Mouse (Mus musculus): Measurements from ENCODE around the gene Cops7a. TPM values are rescaled to one million over a fixed set of nuclear protein-coding genes. Genes with fewer than 3 reads are reported as not detected.
A peak's percentile ranks its signal among the peaks of the same experiment; 100 is the strongest.

Cops7a gene
- 100 to 1,000 TPM; 144 to 151 TPM for total RNA-seq (2021)

- peak; percentile 94 to 96 for DNase-seq (ENCODE audit: extremely low spot score in 1 of 2, low spot score in 1 of 2)
Observed at GRCm38 (mm10) chr6:124965088-124965719, at the start of gene Cops7a. Gene Cops7a, minus strand, starts transcription at chr6:124965538.

GRCm38 (mm10) chr6:125009181-125010073 lies 44.1 kb upstream of the Cops7a start:
- DNase-seq (ENCODE audit: extremely low spot score in 1 of 2, low spot score in 1 of 2) = peak in 1 of 2 experiments; percentile 59

- DNase-seq (ENCODE audit: extremely low spot score in 1 of 2, low spot score in 1 of 2) = no peak
Observed at GRCm38 (mm10) chr6:125009129-125009180, 43.6 kb upstream of the Cops7a start, which contains the start of gene Zfp384. Gene Zfp384, plus strand, starts transcription at chr6:125009145.

GRCm38 (mm10) chr6:125008586-125009128 lies 43.3 kb upstream of the Cops7a start:
- peak; percentile 90 to 92 for DNase-seq (ENCODE audit: extremely low spot score in 1 of 2, low spot score in 1 of 2)

- no peak for DNase-seq (ENCODE audit: extremely low spot score in 1 of 2, low spot score in 1 of 2)
Observed at GRCm38 (mm10) chr6:125008060-125008459, 42.7 kb upstream of the Cops7a start.

- no peak for DNase-seq (ENCODE audit: extremely low spot score in 1 of 2, low spot score in 1 of 2)
Observed at GRCm38 (mm10) chr6:125005086-125005485, 39.7 kb upstream of the Cops7a start.

GRCm38 (mm10) chr6:125003706-125004105 lies 38.4 kb upstream of the Cops7a start:
- DNase-seq (ENCODE audit: extremely low spot score in 1 of 2, low spot score in 1 of 2) = no peak

GRCm38 (mm10) chr6:124999546-124999945 lies 34.2 kb upstream of the Cops7a start:
- no peak for DNase-seq (ENCODE audit: extremely low spot score in 1 of 2, low spot score in 1 of 2)

- no peak for DNase-seq (ENCODE audit: extremely low spot score in 1 of 2, low spot score in 1 of 2)
Observed at GRCm38 (mm10) chr6:124999091-124999490, 33.8 kb upstream of the Cops7a start.

GRCm38 (mm10) chr6:124998066-124998465 lies 32.7 kb upstream of the Cops7a start:
- no peak for DNase-seq (ENCODE audit: extremely low spot score in 1 of 2, low spot score in 1 of 2)

- peak; percentile 76 to 84 for DNase-seq (ENCODE audit: extremely low spot score in 1 of 2, low spot score in 1 of 2)
Observed at GRCm38 (mm10) chr6:124996551-124997501, 31.5 kb upstream of the Cops7a start, which contains the start of gene Pianp. Gene Pianp, plus strand, starts transcription at chr6:124996694.

- DNase-seq (ENCODE audit: extremely low spot score in 1 of 2, low spot score in 1 of 2) = no peak
Observed at GRCm38 (mm10) chr6:124995831-124996403, 30.6 kb upstream of the Cops7a start.

GRCm38 (mm10) chr6:124995246-124995645 lies 29.9 kb upstream of the Cops7a start:
- DNase-seq (ENCODE audit: extremely low spot score in 1 of 2, low spot score in 1 of 2) = no peak

- no peak for DNase-seq (ENCODE audit: extremely low spot score in 1 of 2, low spot score in 1 of 2)
Observed at GRCm38 (mm10) chr6:124993876-124994275, 28.5 kb upstream of the Cops7a start.

- DNase-seq (ENCODE audit: extremely low spot score in 1 of 2, low spot score in 1 of 2) = no peak
Observed at GRCm38 (mm10) chr6:124993365-124993764, 28.0 kb upstream of the Cops7a start.

- DNase-seq (ENCODE audit: extremely low spot score in 1 of 2, low spot score in 1 of 2) = no peak
Observed at GRCm38 (mm10) chr6:124992241-124992640, 26.9 kb upstream of the Cops7a start.

- peak in 1 of 2 experiments; percentile 58 for DNase-seq (ENCODE audit: extremely low spot score in 1 of 2, low spot score in 1 of 2)
Observed at GRCm38 (mm10) chr6:124967766-124968165, 2.4 kb upstream of the Cops7a start.

- no peak for DNase-seq (ENCODE audit: extremely low spot score in 1 of 2, low spot score in 1 of 2)
Observed at GRCm38 (mm10) chr6:124966466-124967118, 1.3 kb upstream of the Cops7a start.

- DNase-seq (ENCODE audit: extremely low spot score in 1 of 2, low spot score in 1 of 2) = no peak
Observed at GRCm38 (mm10) chr6:124965747-124966146, 409 bp upstream of the Cops7a start.

- DNase-seq (ENCODE audit: extremely low spot score in 1 of 2, low spot score in 1 of 2) = no peak
Observed at GRCm38 (mm10) chr6:124964638-124965037, 700 bp downstream of the Cops7a start.

Measured in layer of hippocampus, postnatal 25 days (tissue).